Mouse (Mus musculus) T-cell, adult 2 months (primary cell): ENCODE measurements around the gene Syt17.

Experiments used
- DNase-seq: peaks from one replicate; pipeline ENCODE4 v3.0.0; 2022; ENCODE audit warnings: low spot score

The Syt17 gene

DNA sequence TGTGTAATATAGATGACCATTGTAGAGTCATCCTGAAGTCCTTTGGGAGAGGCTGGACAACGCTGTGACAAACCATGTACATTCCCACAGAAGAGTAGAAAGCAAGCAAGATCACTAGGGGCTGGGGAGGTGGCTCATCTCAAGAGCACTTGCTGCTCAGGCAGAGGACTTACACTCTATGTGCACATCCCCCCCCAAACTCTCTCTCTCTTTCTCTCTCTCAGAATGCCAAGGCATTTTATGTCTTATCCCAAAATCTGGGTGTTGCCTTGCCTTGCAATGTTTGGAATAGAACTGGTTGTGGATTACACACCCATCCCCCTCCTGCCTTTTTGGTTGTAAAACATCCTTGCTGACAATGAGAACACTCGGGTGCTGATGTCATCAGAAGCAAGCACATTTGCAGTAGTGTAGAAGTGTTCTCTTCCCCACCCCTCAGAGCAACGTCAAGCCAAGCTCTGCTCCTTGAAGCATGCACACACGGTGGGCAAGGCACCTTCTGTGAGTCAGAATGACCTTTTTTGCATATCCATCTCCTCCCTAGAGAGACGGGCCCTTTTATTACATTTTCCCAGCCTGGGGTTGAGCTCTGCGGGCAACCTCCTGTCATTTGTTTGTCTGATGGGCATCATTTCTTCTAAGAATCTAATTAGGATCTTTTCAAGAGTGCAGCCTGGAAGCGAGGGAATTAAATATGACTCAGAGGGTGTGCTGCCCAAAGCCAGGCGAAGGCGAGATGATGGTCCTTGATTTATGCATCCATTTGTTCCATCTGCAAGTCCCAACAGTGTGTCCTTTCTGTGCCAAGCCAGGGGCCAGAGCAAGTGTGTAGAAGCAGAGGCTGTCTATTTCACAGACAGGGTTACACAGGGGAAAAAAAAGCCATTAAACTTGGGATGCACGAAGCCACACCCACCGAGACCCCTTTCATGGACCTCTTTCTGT, 15.1 kb upstream of the Syt17 start:
- DNase-seq: no peak

DNA sequence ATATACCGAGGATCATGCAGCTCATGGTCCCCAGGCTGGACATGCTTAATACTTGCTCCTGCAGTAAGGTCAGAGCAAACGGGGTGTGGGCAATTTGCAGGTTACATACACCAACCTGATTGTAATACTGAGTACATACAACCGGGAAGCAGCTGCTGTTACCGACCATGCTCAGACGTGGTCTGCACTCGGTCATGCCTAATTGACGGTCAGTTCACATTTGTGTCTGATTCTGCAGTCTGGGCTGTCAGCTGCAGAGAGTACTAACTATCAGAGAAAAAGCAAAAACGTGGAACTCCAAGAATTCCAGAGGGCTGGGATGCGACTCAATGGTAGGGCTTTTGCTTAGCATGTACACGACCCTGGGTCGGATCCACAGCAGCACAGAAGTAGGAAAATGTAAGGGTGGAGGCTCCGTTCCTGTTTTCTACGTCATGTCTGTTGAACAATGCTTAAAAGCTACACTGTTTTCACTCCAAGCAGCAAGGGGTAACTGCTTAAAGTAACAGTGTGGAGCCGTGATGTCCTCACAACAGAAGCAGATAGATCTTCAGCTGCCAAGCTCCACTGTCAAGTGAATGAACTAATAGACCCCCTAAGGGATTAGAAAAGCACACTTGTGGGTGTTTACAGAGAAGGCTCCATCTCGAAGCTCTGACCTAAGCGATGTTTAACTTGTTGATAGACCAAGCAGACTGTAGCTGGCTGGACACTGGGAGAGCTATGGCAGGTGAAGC, 13.5 kb upstream of the Syt17 start:
- no peak for DNase-seq

DNA sequence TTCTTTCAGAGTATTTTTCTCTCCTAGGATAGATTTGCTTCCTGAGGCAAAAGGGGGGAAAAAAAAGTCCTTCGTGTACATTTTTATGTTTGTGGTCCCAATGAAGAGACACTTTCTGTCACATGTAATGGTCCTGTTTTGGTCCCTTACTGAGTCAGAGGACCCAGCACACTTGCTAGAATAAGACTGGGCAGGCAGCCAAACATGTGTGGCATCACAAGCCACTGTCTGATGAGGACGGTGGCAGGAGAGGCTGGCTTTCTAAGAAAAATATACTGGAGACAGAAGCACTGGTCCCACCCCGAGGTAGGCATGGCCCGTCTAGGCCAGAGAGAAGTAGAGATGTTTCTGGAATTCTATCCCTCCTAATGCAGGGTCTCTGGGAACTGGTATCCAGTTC, 5.7 kb upstream of the Syt17 start:
- DNase-seq: no peak

DNA sequence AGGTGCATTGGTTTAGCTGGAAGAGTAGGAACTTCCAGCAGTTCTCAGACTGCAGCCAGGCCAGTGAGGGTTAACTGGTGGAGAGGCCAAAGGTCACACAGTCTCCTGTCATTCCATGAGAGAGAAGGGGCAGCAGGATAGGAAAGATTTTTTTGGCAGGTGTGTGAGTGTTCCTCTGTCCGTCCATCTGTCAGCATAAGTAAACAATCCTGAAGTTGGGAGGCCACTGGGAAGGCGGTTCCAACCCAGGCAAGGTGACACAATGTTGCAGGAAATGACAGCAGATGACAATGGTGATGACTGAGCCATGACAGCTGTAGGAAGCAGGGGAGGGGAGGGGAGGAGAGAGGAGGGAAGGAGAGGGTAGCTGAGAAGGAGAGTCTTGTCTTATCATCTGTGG, 4.9 kb upstream of the Syt17 start:
- DNase-seq: no peak

DNA sequence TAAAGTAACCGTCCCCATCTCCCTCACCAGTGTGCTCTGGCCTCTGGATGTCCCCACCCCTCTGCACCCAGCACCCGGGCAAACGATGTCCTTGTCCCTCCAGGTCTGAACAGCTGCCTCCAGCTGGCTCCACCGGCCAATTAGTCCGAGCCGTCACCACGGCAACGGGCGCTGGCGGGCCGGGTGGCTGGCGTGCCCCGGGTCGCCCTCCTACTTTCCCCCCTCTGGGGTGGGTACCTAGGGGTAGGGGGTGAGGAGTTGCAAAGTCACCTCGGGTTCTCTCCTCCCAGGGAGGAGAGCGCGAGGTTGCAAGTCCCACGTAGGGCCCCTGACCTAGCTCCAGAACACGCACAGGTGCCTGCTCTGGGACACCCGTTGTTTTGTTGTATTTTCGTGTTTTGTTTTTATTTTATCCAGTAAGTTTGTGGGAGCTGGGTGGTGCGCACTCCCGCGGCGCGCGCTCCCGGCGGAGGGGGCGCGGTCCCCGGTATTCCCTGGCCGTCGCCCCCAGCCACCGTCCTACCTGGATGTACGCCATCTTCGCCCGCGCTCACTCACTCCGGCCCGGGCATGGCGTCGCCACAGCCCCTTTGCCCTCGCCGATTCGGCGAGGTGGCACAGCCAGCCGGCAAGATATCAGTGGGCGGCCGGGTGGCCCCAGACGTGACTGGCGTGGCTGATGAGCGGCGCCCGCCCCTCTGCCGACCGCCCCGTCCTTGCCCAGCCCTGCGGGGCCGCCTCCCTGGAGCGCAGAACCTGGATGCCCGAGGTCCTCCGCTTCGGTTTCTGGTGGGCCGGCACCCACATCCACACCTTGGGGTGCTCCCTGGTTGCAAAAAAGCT, 510 bp downstream of the Syt17 start:
- no peak for DNase-seq

DNA sequence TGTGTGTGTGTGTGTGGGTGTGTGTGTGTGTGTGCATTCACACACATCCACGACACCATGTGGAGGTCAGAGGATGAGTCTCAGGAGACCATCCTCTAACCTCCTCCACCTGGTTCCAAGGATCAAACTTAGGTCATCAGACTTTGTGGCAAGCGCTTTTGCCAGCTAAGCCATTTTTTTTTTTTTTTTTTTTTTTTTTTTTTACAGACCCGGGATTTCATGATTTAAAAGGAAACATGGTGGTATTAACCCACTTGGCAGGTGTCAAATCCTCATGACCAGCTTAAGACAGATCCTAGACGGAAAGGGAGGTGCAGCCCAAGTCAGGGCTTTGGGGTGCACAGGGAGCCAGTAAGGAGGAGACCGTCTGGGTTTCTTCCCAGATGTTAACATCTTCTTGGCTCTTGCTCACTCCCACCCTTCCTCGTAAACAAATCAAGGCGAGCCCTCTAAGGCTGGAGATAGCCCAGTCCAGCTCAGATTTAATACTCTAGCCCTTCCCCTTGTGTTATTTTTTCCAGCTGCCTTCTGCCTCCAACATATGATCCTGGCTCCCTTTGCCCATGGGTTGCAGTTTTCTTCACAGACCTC, 4.0 kb downstream of the Syt17 start:
- DNase-seq: no peak

DNA sequence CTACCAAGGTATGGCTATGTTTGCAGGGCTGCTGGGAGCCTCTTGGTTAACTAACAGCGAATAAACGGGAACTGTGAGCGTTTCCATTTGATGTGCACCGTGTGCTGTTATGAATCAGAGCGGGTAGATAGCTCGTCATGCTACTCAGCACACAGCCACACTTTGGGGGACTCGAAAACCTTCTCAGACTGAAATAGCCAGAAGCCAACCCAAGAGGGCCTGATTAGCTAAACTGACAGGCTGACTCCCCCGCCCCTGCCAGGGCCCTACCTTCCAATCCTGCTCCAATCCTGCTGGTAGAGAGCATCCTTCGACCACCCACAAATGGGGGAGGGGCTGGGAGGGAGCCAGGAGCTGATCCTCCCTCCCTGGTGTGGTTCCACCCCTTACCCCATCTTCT, 4.7 kb downstream of the Syt17 start:
- DNase-seq: no peak

DNA sequence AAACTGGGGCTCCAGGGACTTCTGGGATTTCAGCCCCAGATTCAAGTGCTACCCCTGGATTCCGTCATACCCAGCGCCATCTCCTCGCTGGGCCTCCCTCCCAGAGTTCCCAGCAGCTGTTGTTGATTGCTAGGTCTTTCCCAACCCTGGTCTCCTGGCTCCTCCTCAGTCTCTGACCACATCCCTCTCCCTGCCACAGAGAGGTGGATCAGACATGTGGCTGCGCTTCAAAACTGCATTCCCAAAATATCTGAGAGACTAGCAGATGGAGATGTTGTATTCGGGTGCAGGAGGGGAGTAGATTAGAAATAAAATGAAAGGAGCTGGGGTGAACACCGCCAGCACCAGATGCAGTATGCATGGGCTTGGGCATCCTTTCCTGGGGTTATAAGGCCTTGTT, 6.5 kb downstream of the Syt17 start:
- no peak for DNase-seq

DNA sequence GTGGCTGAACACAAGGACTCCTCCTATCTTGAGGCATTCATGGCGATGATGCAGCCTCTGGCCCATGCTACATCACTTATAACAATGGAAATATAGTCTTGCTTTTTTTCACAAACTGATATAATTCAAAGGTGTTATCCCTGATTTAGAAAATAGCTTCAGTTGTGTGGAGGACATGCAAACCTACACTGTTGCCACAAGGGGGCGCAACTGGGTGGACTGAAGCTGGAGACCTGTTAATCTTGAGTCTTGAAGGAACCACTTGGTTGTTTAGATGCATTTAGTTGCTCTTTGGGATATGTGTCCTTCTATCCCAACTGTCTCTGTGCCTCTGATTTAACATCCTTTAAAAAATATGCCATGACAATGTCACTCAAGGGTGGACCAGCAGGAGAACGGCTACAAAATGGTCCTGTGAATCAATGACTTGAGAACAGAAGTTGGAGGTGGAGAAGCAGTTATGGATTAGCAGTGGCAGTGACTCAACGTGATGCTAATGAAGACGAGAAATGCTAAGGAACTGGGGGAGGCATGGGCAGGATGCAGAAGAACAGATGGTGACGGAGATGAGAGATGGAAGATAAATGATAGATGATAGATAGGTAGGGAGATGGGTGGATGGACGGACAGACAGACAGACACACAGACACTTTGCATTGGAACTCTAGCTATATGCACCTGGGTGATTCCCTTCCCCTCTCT, 10.8 kb downstream of the Syt17 start:
- DNase-seq: no peak

DNA sequence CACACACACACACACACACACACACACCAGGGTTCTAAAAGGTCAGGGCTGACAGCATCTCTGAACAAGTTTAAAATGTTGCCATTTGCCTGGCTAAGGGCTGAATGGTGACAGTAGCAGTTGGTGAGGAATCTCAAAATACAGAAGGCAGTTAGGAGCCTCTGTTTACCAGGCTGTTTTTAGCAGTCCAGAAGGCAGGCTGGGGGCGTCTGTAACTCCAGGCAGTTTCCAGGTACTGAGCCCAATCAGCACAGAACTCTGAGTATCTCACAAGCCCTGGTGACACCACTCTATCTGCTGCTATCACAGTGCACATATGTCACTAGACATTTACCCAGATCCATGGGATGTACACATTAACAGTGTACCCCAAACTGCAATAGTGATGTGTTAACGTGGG, 19.1 kb downstream of the Syt17 start:
- DNase-seq: no peak

DNA sequence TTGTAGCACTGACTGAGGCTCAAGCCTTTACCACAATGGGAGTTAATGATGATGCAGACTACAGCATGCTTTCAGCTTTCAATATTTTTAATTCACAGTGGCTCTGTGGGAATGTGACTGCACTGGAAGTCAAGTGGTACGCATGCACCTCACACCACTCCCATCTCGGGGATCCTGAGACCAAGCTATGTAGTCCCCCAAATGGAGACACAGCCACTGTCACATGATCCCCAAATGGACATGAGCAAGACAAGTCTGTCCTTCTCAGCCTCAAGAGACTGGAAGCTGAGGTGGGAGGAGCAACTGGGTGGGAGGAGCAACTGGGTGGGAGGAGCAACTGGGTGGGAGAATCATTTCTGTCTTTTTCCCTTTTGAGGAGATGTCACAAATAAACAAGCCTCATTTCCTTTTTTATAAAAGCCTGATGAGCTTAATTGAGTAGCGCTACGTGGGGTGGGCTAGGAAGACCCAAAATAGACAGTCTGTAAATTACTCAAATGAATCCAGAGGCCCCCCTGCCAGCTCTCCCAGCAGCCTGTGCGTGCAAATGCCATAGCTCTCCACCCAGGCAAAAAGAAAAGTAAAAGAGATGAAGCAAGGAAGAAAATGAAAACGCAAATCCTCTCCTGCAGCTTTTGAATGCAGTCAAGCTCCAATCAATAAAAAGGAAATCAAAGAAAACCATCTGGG, 28.4 kb downstream of the Syt17 start:
- no peak for DNase-seq

DNA sequence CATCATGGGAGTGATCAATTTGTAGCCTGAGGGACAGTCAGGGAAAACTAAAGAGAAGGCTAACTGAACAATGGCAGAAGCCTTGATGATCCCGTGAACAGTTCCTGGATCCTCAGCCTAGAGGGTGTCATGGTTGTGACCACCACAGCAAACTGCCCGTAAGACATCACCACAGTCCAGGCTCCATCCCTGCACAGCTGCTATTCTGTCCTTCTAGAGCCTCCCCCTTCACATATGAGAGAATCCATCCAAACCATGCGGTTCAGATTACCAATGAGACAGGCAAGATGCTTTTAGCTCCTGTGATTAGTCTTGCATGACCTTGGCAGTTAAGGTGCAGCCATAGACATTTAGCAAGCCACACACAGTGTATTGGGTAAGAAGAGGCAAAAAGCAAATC, 33.8 kb downstream of the Syt17 start:
- DNase-seq: no peak

DNA sequence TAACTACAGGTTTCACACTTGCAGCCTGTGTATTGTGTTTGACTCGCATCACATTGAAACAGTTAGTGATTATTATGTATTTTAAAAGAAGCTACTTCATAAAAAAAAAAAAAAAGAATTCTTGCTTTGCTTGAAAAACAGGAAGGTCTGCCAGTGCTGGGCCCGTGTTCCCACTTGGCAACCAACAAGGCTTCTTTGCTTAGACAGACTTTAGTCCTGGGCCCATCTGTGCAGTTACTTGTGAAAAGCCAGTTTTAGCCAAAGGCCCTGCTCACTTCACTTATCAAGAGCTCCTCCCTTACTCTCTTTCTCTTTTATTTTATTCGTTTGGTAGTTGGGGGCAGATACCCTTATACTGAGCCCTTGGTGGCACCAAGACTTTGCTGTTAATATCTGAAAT, 36.1 kb downstream of the Syt17 start:
- no peak for DNase-seq

DNA sequence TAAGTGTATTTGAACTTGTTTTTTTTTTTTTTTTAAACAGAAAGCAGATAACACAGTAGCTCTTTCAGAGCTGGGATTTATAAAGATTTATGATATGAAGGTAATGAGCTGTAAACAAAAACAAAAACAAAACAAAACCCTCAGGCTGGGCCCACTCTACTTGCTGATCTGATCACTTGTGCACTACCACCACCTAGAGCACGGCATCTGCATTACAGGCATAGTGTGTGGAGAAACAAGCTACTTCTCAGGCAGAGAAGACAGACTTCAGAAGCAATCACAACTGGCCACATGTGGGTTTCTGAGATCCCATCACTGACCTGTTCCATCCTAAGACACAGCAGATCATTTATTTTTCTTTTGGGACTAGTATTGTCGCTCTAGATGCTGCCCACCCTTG, 38.6 kb downstream of the Syt17 start:
- DNase-seq: no peak

DNA sequence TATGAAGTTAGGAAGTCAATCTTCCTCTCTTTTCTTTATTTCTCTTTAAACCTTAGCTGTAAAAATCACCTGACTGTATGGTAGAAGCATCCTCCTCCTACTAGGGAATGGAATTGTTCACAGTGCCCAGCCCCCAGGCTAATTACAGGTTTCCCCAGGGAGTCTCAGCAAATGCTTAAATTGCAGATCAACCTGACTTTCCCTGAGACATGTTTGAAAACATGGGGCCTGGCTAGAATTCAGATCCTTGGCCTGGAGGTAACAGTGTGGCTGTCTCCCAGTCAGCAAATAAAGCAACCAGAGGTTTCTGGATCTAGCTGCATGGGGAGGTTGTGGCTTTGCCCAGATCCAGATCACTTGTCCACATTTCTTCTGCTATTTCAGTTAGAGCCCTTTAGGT, 42.8 kb downstream of the Syt17 start:
- no peak for DNase-seq

DNA sequence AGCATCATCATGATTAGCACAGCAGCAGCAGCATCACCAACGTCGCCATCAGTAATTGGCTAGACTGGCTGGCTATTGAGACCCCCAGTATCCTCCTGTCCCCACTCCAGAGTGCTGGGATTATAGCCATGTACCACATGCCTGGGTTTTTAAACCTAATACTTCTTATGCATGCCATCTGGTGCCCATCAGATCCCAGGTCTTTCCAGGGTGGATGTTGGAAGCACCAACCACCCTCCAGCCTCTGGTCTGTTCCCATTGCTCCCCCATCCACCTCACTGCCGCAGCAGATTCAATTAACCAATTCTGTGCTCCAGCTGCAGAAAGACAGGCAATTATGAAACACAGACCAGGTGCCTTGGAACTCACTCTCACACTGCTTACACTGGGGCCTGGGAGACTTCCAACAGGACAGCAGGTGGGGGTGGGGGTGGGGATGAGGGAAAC, 45.4 kb downstream of the Syt17 start:
- no peak for DNase-seq

DNA sequence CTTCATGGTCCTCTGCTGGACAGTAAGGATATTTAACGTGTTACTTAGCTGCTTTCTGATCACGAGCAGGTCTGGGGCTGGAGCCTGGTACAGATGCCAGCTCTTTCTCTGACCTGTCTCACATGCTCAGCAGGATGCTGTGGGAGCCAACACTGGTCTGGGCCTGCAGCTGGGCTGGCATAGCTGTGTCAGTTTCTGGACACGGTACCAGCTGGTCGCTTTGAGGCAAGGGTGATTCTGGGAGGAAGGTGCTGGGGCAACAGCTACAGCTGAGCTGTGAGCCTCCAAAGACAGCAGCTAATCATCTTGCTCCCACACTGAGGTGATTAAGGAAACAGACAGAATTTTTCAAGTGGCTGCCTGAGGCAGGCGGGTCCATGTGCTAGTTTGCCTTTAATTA, 46.1 kb downstream of the Syt17 start:
- no peak for DNase-seq

DNA sequence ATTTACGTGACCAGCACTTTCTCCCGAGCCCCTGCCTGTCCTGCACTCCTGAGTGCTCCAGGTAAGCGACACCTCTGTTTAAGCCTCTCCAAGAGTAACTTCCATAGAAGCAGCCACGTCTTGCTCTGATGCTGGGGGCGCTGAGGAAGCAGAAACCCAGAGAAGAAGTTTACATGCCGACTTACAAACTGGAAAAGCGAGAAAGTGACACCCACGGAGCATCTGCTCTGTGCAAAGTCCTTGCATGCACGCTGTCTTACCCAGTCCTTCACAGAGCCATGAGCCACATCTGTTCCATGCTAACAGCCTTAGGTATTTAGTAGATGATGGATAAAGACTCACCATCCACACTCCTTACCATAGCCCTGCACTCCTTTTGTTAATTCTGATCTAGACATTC, 48.3 kb downstream of the Syt17 start:
- DNase-seq: no peak

DNA sequence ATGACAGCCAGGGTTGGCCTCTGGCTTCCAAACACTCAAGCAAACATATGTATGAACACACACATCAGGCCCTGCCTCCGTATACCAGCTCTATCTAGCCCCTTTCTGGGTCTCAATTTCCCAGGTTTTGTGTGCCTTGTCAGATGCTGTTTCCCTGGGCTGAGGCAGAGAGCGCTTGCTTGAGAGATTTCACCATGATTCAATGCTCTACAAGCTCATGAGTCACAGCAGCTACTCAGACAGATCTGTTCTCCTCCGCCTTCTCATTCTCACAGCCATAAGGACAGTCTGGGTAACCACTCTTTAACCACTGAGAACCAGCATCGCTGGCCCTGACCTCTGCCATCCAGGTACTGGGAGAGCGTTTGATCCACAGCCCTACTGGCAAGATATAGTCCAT, 57.3 kb downstream of the Syt17 start:
- no peak for DNase-seq

DNA sequence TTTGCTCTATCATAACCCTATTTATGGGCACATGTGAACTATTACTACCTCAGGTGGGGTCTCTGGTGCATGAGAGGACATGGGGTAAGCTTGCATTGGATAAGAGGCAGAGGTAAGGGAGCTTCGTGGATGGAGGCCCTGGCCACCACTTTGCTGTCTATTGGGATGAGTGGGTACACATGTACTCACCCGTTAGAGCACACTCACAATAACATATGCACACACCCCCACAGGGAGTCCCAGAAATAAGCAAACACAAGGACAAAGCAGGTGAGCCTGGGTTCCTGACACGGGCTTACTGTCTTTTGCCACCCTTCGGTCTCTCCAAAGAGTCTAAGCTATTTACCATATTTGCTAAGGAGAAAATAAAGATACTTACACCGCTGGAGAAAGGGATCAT, 67.0 kb downstream of the Syt17 start:
- DNase-seq: no peak

DNA sequence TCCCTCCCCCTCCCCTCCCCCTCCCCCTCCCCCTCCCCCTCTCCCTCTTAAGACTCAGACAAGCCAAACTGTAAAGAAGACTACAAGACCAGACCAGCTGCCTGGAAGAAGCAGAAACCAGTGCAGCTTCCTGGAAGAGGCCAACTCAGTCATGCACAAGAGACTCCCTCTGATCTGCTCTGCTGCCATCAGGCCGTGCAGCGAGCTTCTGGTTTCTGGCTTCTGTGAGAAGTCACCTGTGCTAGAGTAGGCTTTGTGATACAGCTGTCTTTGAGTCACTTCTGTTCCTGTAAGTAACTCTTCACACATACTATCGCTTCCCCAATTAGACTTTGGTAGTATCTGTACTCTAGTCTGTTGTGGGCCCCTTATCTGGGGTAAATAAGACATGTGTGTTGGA, 68.0 kb downstream of the Syt17 start:
- DNase-seq: no peak
